Mouse (Mus musculus) neural tube, embryonic 11.5 days (tissue): ENCODE data around the gene Krt4. TPM values are rescaled to one million over a fixed set of nuclear protein-coding genes. Genes with fewer than 3 reads are reported as not detected.
A peak's percentile ranks its signal among the peaks of the same experiment; 100 is the strongest.

Experiments
- ATAC-seq: fragments of 200-750 bp; cut with Nextera tagmentation; 2 replicates; pipeline ENCODE4 v1.8.0; 2017; ENCODE audit warnings: moderate number of reproducible peaks, mild to moderate bottlenecking, moderate TSS enrichment, moderate library complexity; ENCODE audit not compliant: insufficient read depth, low FRiP score, low TSS enrichment
- DNase-seq: peaks from one replicate; pipeline ENCODE4 v3.0.0-alpha.2; 2015; ENCODE audit warnings: low spot score
- H3K27ac ChIP-seq: fragments of 300-500 bp; sonication (generic); 2 replicates; pipeline ENCODE4 v1.5.1; 2014; ENCODE audit warnings: low read depth, mild to moderate bottlenecking, low read length
- H3K27me3 ChIP-seq: fragments of 300-500 bp; sonication (generic); 2 replicates; pipeline ENCODE4 v1.6.1; 2014; ENCODE audit warnings: mild to moderate bottlenecking, low read length, mixed read lengths; ENCODE audit not compliant: control insufficient read depth, insufficient read depth
- H3K36me3 ChIP-seq: fragments of 300-500 bp; sonication (generic); 2 replicates; pipeline ENCODE4 v1.6.1; 2014; ENCODE audit warnings: mild to moderate bottlenecking, low read length, moderate library complexity, mixed read lengths; ENCODE audit not compliant: control insufficient read depth, insufficient read depth
- H3K4me1 ChIP-seq: fragments of 300-500 bp; sonication (generic); 2 replicates; pipeline ENCODE4 v1.6.1; 2014; ENCODE audit warnings: low read length, mixed read lengths; ENCODE audit not compliant: control insufficient read depth, insufficient read depth
- H3K4me2 ChIP-seq: fragments of 300-500 bp; sonication (generic); 2 replicates; pipeline ENCODE4 v1.6.1; 2014; ENCODE audit warnings: low read depth, mild to moderate bottlenecking, moderate library complexity
- H3K4me3 ChIP-seq: fragments of 300-500 bp; sonication (generic); 2 replicates; pipeline ENCODE4 v1.5.1; 2014; ENCODE audit warnings: low read depth, low read length
- H3K9ac ChIP-seq: fragments of 300-500 bp; sonication (generic); 2 replicates; pipeline ENCODE4 v1.6.1; 2014; ENCODE audit warnings: mild to moderate bottlenecking, low read length
- H3K9me3 ChIP-seq: fragments of 300-500 bp; sonication (generic); 2 replicates; pipeline ENCODE4 v1.6.1; 2016; ENCODE audit warnings: low read length; ENCODE audit not compliant: control insufficient read depth
- WGBS: fragments of 180-500 bp; shearing (Covaris S2); extraction: QIAGEN DNeasy Blood & Tissue Kit; methylation state at CpG from one replicate; pipeline ENCODE4 v1.1.7; 2014; 5-methylcytosine and 5-hydroxymethylcytosine counted together
- polyA plus RNA-seq: library from polyadenylated mRNA; unstranded; fragments of >200 nt; fragmentation: Nextera tagmentation; extraction: Ambion mirVana; gene quantifications from 2 replicates; pipeline ENCODE4 v1.2.1, GENCODE M21; 2014

Gene Krt4
- polyA plus RNA-seq, 1 experiment from 2014 or later: not detected

GRCm38 (mm10) chr15:101916072-101916471, 8.5 kb downstream of the Krt4 start:
- Histone ChIP-seq H3K9ac (no peak overlapping the region), H3K9me3 (no peaks in the 10 kb centered on the region), H3K27ac (no peak overlapping the region), H3K4me1 (no peaks in the 10 kb centered on the region), H3K36me3 (no peaks in the 10 kb centered on the region), H3K4me3 (no peak overlapping the region), H3K27me3 (no peaks in the 10 kb centered on the region), H3K4me2 (no peak overlapping the region)
- 74% methylated on average over 2 of the region's 2 CpGs for WGBS
- DNase-seq (no peak), ATAC-seq (no peak)

- H3K9me3 ChIP-seq: no peaks in the 10 kb centered on the region
- no peaks in the 10 kb centered on the region for H3K4me1 ChIP-seq
- no peak overlapping the region for H3K27ac ChIP-seq
- H3K36me3 ChIP-seq: no peaks in the 10 kb centered on the region
- H3K9ac ChIP-seq: no peak overlapping the region
- no peak overlapping the region for H3K4me2 ChIP-seq
- no peak for DNase-seq
- no peaks in the 10 kb centered on the region for H3K27me3 ChIP-seq
- WGBS: 81% methylated on average over 5 of the region's 5 CpGs
- no peak overlapping the region for H3K4me3 ChIP-seq
- no peak for ATAC-seq
Measured at GRCm38 (mm10) chr15:101904849-101905248, 19.7 kb downstream of the Krt4 start.

GRCm38 (mm10) chr15:101902171-101903149, 22.1 kb downstream of the Krt4 start:
- Histone ChIP-seq H3K4me3 (no peak overlapping the region), H3K27ac (no peak overlapping the region), H3K9me3 (no peaks in the 10 kb centered on the region), H3K4me1 (no peaks in the 10 kb centered on the region), H3K27me3 (no peaks in the 10 kb centered on the region), H3K36me3 (no peaks in the 10 kb centered on the region), H3K4me2 (no peak overlapping the region), H3K9ac (no peak overlapping the region)
- ATAC-seq: no peak
- WGBS: 59% methylated on average over 12 of the region's 12 CpGs
- no peak for DNase-seq

GRCm38 (mm10) chr15:101895216-101895615, 29.3 kb downstream of the Krt4 start:
- no peak overlapping the region for H3K4me3 ChIP-seq
- no peak overlapping the region for H3K27ac ChIP-seq
- H3K9ac ChIP-seq: no peak overlapping the region
- H3K9me3 ChIP-seq: no peaks in the 10 kb centered on the region
- no peaks in the 10 kb centered on the region for H3K27me3 ChIP-seq
- no peak overlapping the region for H3K4me2 ChIP-seq
- DNase-seq: no peak
- H3K4me1 ChIP-seq: no peaks in the 10 kb centered on the region
- no peak for ATAC-seq
- WGBS: 88% methylated on average over 4 of the region's 4 CpGs
- no peaks in the 10 kb centered on the region for H3K36me3 ChIP-seq

- WGBS: 62% methylated on average over 4 of the region's 4 CpGs
- Histone ChIP-seq H3K9ac (no peak within 1 kb of the TSS), H3K27me3 (no peaks in the 10 kb centered on the region), H3K4me1 (no peaks in the 10 kb centered on the region), H3K27ac (no peak within 1 kb of the TSS), H3K4me3 (no peak within 1 kb of the TSS), H3K36me3 (no peaks in the 10 kb centered on the region), H3K9me3 (no peaks in the 10 kb centered on the region), H3K4me2 (no peak within 1 kb of the TSS)
- no peak for ATAC-seq
- DNase-seq: no peak
Measured at GRCm38 (mm10) chr15:101892820-101893219, 31.7 kb downstream of the Krt4 start, which contains the start of gene Krt76. Gene Krt76 (minus strand): TSS chr15:101892920.

- Histone ChIP-seq H3K4me3 (no peak overlapping the region), H3K27me3 (no peaks in the 10 kb centered on the region), H3K27ac (no peak overlapping the region), H3K4me2 (no peak overlapping the region), H3K4me1 (no peaks in the 10 kb centered on the region), H3K9me3 (no peaks in the 10 kb centered on the region), H3K36me3 (no peaks in the 10 kb centered on the region), H3K9ac (no peak overlapping the region)
- DNase-seq: peak; percentile 30
- ATAC-seq: no peak
- WGBS: 20% methylated on average over 11 of the region's 11 CpGs
Measured at GRCm38 (mm10) chr15:101879776-101880175, 44.8 kb downstream of the Krt4 start.

GRCm38 (mm10) chr15:101878041-101878440, 46.5 kb downstream of the Krt4 start:
- Histone ChIP-seq H3K36me3 (no peaks in the 10 kb centered on the region), H3K27ac (no peak overlapping the region), H3K9me3 (no peaks in the 10 kb centered on the region), H3K9ac (no peak overlapping the region), H3K4me1 (no peaks in the 10 kb centered on the region), H3K27me3 (no peaks in the 10 kb centered on the region), H3K4me3 (no peak overlapping the region), H3K4me2 (no peak overlapping the region)
- DNase-seq (no peak), ATAC-seq (no peak)
- 66% methylated on average over 2 of the region's 2 CpGs for WGBS

GRCm38 (mm10) chr15:101874383-101874782, 50.2 kb downstream of the Krt4 start:
- no peaks in the 10 kb centered on the region for H3K27me3 ChIP-seq
- no peaks in the 10 kb centered on the region for H3K9me3 ChIP-seq
- ATAC-seq (no peak), DNase-seq (no peak)
- H3K4me1 ChIP-seq: no peaks in the 10 kb centered on the region
- H3K36me3 ChIP-seq: no peaks in the 10 kb centered on the region
- no peak overlapping the region for H3K4me3 ChIP-seq
- 83% methylated on average over 1 of the region's 1 CpGs for WGBS
- no peak overlapping the region for H3K9ac ChIP-seq
- H3K4me2 ChIP-seq: no peak overlapping the region
- no peak overlapping the region for H3K27ac ChIP-seq

GRCm38 (mm10) chr15:101873231-101873630, 51.3 kb downstream of the Krt4 start:
- no peak for DNase-seq
- Histone ChIP-seq H3K36me3 (no peaks in the 10 kb centered on the region), H3K4me3 (no peak overlapping the region), H3K9ac (no peak overlapping the region), H3K27me3 (no peaks in the 10 kb centered on the region), H3K27ac (no peak overlapping the region), H3K4me2 (no peak overlapping the region), H3K9me3 (no peaks in the 10 kb centered on the region), H3K4me1 (no peaks in the 10 kb centered on the region)
- 50% methylated on average over 4 of the region's 4 CpGs for WGBS
- ATAC-seq: no peak
